Mouse (Mus musculus) midbrain, postnatal 0 days (tissue): ENCODE measurements at regions not wholly inside any gene's neighbourhood (a gene's known extent, or its start where the extent isn't known, plus 50 kb on each side); places are given as distances from the start of the nearest gene placed in this dataset.
"Not testable (repeated sequence)": the region's sequence is repeated elsewhere in the genome, so short reads cannot be mapped to it uniquely, and the experiment has no call there.

Source experiments
- ATAC-seq: fragments of 200-750 bp; cut with Nextera tagmentation; 2 replicates; pipeline ENCODE4 v1.8.0; 2017; ENCODE audit warnings: moderate number of reproducible peaks, mild to moderate bottlenecking, moderate TSS enrichment, moderate library complexity; ENCODE audit not compliant: low FRiP score
- DNase-seq: peaks from one replicate; pipeline ENCODE4 v3.0.0-alpha.2; 2015; ENCODE audit warnings: low spot score
- H3K27ac ChIP-seq: fragments of 300-500 bp; sonication (generic); 2 replicates; pipeline ENCODE4 v1.5.1; 2014; ENCODE audit warnings: low read depth, mild to moderate bottlenecking, low read length, mixed read lengths
- H3K27me3 ChIP-seq: fragments of 300-500 bp; sonication (generic); 2 replicates; pipeline ENCODE4 v1.6.1; 2014; ENCODE audit warnings: low read length, control low read depth, mixed read lengths; ENCODE audit not compliant: insufficient read depth
- H3K36me3 ChIP-seq: fragments of 300-500 bp; sonication (generic); 2 replicates; pipeline ENCODE4 v1.6.1; 2014; ENCODE audit warnings: low read length, control low read depth, mixed read lengths; ENCODE audit not compliant: insufficient read depth
- H3K4me1 ChIP-seq: fragments of 300-500 bp; sonication (generic); 2 replicates; pipeline ENCODE4 v1.6.1; 2014; ENCODE audit warnings: mild to moderate bottlenecking, control low read depth, antibody characterized with exemption, low read length, mixed read lengths; ENCODE audit not compliant: insufficient read depth
- H3K4me2 ChIP-seq: fragments of 300-500 bp; sonication (generic); 2 replicates; pipeline ENCODE4 v1.6.1; 2014; ENCODE audit warnings: low read depth, mild to moderate bottlenecking, low read length, mixed read lengths; ENCODE audit not compliant: poor library complexity, severe bottlenecking
- H3K4me3 ChIP-seq: fragments of 300-500 bp; sonication (generic); 2 replicates; pipeline ENCODE4 v1.5.1; 2014; ENCODE audit warnings: low read depth, mild to moderate bottlenecking, low read length, moderate library complexity
- H3K9ac ChIP-seq: fragments of 300-500 bp; sonication (generic); replicated peaks from 2 replicates; pipeline ENCODE4 v1.6.1; 2014; ENCODE audit warnings: mild to moderate bottlenecking, low read length, moderate library complexity, mixed read lengths; ENCODE audit not compliant: poor library complexity, severe bottlenecking
- H3K9me3 ChIP-seq: fragments of 300-500 bp; sonication (generic); 2 replicates; pipeline ENCODE4 v1.6.1; 2016; ENCODE audit warnings: low read length, control low read depth
- CTCF ChIP-seq: IDR thresholded peaks from 2 replicates; pipeline ENCODE4 v1.5.1; 2016; ENCODE audit warnings: antibody characterized with exemption, mild to moderate bottlenecking
- WGBS: fragments of 180-500 bp; shearing (Covaris S2); extraction: QIAGEN DNeasy Blood & Tissue Kit; methylation state at CpG from one replicate; pipeline ENCODE4 v1.1.7; 2014; 5-methylcytosine and 5-hydroxymethylcytosine counted together

- no peak; the same call in 1 of the 2 replicates for ATAC-seq
- Histone ChIP-seq H3K27me3 (no peaks in the 10 kb centered on the region), H3K4me2 (no peak overlapping the region)
These were observed 167.2 kb upstream of the Gm21833 start for GRCm38 (mm10) chr16:82661015-82661414.

GRCm38 (mm10) chr16:82674926-82675325 is 153.3 kb upstream of the Gm21833 start:
- Histone ChIP-seq H3K9ac (no peak overlapping the region), H3K4me1 (no peaks in the 10 kb centered on the region), H3K36me3 (no peaks in the 10 kb centered on the region), H3K9me3 (peaks cover 7% of the 10 kb centered on the region; the same call in 1 of the 2 replicates), H3K4me3 (no peak overlapping the region), H3K4me2 (no peak overlapping the region), H3K27ac (no peak overlapping the region), H3K27me3 (no peaks in the 10 kb centered on the region)
- DNase-seq (no peak), ATAC-seq (no peak)
- no peak for TF ChIP-seq CTCF
- 68% methylated on average over 1 of the region's 1 CpGs for WGBS

More at GRCm38 (mm10) chr16:82661015-82661414, 167.2 kb upstream of the Gm21833 start:
- no peaks in the 10 kb centered on the region for H3K4me1 ChIP-seq
- no peak for TF ChIP-seq CTCF
- WGBS = 92% methylated on average over 7 of the region's 7 CpGs
- peak; percentile 86 for DNase-seq
- H3K9ac ChIP-seq = no peak overlapping the region
- H3K4me3 ChIP-seq = no peak overlapping the region
- H3K9me3 ChIP-seq = no peaks in the 10 kb centered on the region
- no peak overlapping the region for H3K27ac ChIP-seq
- no peaks in the 10 kb centered on the region for H3K36me3 ChIP-seq

DNA sequence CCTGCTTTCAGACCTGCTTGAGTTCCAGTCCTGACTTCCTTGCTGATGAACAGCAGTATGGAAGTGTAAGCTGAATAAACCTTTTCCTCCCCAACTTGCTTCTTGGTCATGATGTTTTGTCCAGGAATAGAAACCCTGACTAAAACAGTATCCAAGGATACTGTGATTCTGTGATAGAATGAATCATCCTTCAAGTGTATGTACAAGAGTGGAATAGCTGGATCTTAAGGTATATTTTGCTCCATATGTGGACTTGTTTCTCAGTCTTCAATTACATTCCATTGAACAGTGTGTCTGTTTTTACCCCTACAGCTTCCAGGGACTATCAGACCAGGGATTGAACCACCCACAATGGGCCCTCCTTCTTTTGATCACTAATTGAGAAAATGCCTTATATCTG is 145.1 kb upstream of the Gm21833 start:
- not testable (repeated sequence) for H3K27ac ChIP-seq, H3K27me3 ChIP-seq, H3K4me3 ChIP-seq, ATAC-seq, H3K36me3 ChIP-seq, H3K4me1 ChIP-seq, H3K4me2 ChIP-seq, H3K9me3 ChIP-seq, DNase-seq, H3K9ac ChIP-seq

DNA sequence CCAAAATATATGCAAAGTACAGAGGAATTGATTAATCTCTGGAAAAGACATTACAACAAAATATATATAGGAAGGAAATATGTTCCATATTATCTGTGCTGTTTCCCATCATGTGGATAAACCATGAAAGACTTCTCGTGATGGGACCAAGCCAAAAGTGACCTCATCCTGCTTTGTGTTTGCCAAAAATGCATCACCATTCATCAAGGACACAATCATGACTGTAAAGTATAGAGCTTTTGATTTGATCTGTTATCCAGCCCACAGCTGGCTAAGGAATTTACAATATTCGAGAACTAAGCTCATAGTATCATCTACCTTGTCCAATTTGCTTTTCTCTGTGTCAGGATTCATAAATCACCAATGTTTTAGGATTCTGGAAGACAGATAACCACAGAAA is 127.3 kb upstream of the Gm21833 start:
- ATAC-seq = no peak
- peak; percentile 2 for DNase-seq
- TF ChIP-seq CTCF = no peak
- H3K27ac ChIP-seq = no peak overlapping the region
- no peaks in the 10 kb centered on the region for H3K4me1 ChIP-seq
- 68% methylated on average over 2 of the region's 2 CpGs for WGBS
- no peak overlapping the region for H3K4me3 ChIP-seq
- H3K4me2 ChIP-seq = no peak overlapping the region
- no peaks in the 10 kb centered on the region for H3K9me3 ChIP-seq
- H3K27me3 ChIP-seq = no peaks in the 10 kb centered on the region
- no peaks in the 10 kb centered on the region for H3K36me3 ChIP-seq
- no peak overlapping the region for H3K9ac ChIP-seq

- Histone ChIP-seq H3K4me1 (no peaks in the 10 kb centered on the region), H3K36me3 (no peaks in the 10 kb centered on the region), H3K9ac (no peak overlapping the region), H3K27me3 (no peaks in the 10 kb centered on the region), H3K4me3 (no peak overlapping the region), H3K4me2 (no peak overlapping the region), H3K9me3 (no peaks in the 10 kb centered on the region), H3K27ac (no peak overlapping the region)
- peak; percentile 44 for DNase-seq
- no peak for ATAC-seq
- no peak for TF ChIP-seq CTCF
These were observed 117.0 kb upstream of the Gm21833 start for GRCm38 (mm10) chr16:82711161-82711560.

DNA sequence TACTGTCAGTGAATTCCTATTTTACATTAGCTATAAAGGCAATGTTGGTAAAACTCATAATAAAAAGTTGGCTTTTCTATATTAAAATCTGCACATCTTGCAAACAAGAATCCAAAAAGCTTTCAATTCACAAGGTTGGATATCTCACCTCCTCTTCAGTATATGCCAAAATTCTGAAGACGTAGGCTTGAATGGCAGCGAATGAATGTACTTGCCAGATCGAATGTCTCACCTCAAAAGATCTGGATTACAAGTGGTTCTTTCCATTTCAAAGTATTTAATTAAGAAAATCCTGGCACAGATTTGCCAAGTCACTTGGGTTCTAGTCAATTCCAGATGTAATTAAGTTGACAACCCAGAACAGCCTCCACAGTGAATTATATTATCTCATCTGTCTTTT is 94.1 kb upstream of the Gm21833 start:
- H3K27me3 ChIP-seq = no peaks in the 10 kb centered on the region
- H3K9me3 ChIP-seq = no peaks in the 10 kb centered on the region
- no peak overlapping the region for H3K4me2 ChIP-seq
- H3K9ac ChIP-seq = no peak overlapping the region
- WGBS = 72% methylated on average over 3 of the region's 3 CpGs
- no peak for TF ChIP-seq CTCF
- H3K27ac ChIP-seq = no peak overlapping the region
- H3K36me3 ChIP-seq = no peaks in the 10 kb centered on the region
- ATAC-seq (no peak), DNase-seq (no peak)
- H3K4me1 ChIP-seq = no peaks in the 10 kb centered on the region
- no peak overlapping the region for H3K4me3 ChIP-seq
